Mouse (Mus musculus) brain, embryonic 14.5 days (tissue): ENCODE measurements at regions not wholly inside any gene's neighbourhood (a gene's known extent, or its start where the extent isn't known, plus 50 kb on each side); places are given as distances from the start of the nearest gene placed in this dataset.

Experiments
- CTCF ChIP-seq: fragments of 200-500 bp; IDR thresholded peaks from 2 replicates; pipeline ENCODE4 v1.5.1; 2012; ENCODE audit warnings: inconsistent platforms, mild to moderate bottlenecking, moderate library complexity, borderline replicate concordance; ENCODE audit not compliant: insufficient read depth, insufficient read length; ENCODE audit errors: extremely low read depth
- POLR2A ChIP-seq: fragments of 200-500 bp; IDR thresholded peaks from 2 replicates; pipeline ENCODE4 v1.6.1; 2012; ENCODE audit warnings: mild to moderate bottlenecking, inconsistent platforms, borderline replicate concordance; ENCODE audit not compliant: poor library complexity, insufficient read depth, insufficient read length, severe bottlenecking; ENCODE audit errors: extremely low read depth

DNA sequence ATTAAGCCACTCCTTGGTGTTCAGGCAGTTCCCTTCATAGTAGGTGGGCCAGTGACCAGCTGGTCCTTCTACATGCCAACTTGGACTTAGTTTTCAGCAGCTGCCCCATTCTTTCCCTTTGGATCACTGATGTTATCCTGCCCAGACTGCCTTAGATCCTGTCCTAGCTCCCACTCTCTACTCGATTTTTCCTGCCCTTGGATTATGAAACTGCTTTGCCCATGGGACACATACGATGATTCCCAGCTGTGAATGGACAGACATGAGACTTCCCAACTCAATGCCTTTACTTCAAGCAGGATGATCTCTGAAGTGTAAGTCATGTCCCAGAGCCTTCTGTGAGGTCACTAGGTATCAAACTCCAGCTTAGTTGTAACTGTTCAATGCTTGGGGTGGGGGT, 684.5 kb upstream of the Vstm2b start:
- TF ChIP-seq POLR2A (no peak), CTCF (no peak)
